Mouse (Mus musculus) thymus, adult 18-20 months (tissue): ENCODE results near the gene Pex5.

Experiments used
- DNase-seq, 2 experiments: peaks; one replicate each; pipeline ENCODE4 v3.0.0; 2022; ENCODE audit warnings: mixed read lengths in 2 of 2

Gene Pex5

DNA sequence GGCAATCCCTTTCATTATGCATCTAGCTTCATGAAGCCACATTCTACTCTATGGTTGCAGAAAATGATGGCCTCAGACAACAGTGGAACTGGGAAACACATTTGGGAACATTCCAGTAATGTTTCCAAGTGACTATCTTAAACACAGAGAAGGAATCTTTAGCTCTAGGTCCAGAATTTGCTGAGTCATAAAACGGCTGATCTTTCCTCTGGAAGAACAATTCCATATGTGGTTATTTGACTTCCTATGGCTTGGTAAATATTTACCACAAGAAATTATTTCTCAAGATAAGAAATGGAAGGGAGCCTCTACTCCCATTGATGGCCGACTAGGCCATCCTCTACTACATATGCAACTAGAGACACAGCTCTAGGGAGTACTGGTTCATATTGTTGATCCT, 61.6 kb downstream of the Pex5 start:
- no peak for DNase-seq
